Mouse (Mus musculus) E14TG2a.4 (cell line): ENCODE measurements at regions not wholly inside any gene's neighbourhood (a gene's known extent, or its start where the extent isn't known, plus 50 kb on each side); places are given as distances from the start of the nearest gene placed in this dataset.

Experiments
- CTCF ChIP-seq: conservative IDR thresholded peaks from 2 replicates; pipeline ENCODE4 v1.5.1; 2014; ENCODE audit warnings: low read length
- NANOG ChIP-seq: IDR thresholded peaks from 2 replicates; pipeline ENCODE4 v1.6.1; 2014; ENCODE audit warnings: borderline replicate concordance, low read length, mixed read lengths

GRCm38 (mm10) chr4:71165802-71166201 is 592.0 kb downstream of the Gm11232 start:
- TF ChIP-seq CTCF = no peak
- no peak for TF ChIP-seq NANOG
